Mouse (Mus musculus) adrenal gland, postnatal 10 days (tissue): Measurements from ENCODE around the gene Srms. TPM values are rescaled to one million over a fixed set of nuclear protein-coding genes. Genes with fewer than 3 reads are reported as not detected.

Source experiments
- DNase-seq: peaks from one replicate; pipeline ENCODE4 v3.0.0; 2021; ENCODE audit warnings: mixed read lengths
- long read RNA-seq, 2 experiments: library from polyadenylated mRNA; stranded (forward); transcript quantifications; one replicate each; pipeline ENCODE4 v2.0.0; 2021
- total RNA-seq, 2 experiments: library from RNA; stranded (reverse); gene quantifications; 2 replicates each; pipeline ENCODE4 v1.2.3; 2021

Srms gene
- under 1 TPM; 0.30 to 0.36 TPM for total RNA-seq
- long read RNA-seq, experiment 1: 0 reads
- long read RNA-seq, experiment 2, partial matches to known transcripts: 0 of 1 reads
- long read RNA-seq, experiment 2, other reads (novel, unspliced or antisense): 0 of 1 reads

GRCm38 (mm10) chr2:181213021-181213445 lies at the start of gene Srms:
Srms (minus strand) TSS chr2:181213185.
- DNase-seq: peak; percentile 59

GRCm38 (mm10) chr2:181253248-181253647 lies 40.3 kb upstream of the Srms start:
- DNase-seq: peak; percentile 47

GRCm38 (mm10) chr2:181251841-181252240 lies 38.9 kb upstream of the Srms start:
- DNase-seq: no peak

DNA sequence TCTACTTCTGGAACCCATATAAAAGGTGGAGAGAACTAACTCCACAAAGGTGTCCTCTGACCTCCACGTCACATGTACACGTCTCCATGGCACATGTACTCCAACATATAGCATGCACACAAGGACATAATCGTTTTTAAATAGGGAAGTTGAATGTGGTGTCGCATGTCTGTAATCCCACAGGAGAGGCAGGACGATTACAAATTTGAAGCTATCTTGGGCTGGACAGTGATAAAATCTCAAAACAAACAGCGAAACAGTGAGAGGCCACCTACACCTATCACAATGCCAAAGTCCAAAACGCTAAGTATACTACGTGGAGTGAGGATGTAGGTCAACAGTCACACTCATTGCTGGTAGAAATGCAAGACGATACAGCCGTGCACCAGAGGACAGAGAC lies 36.2 kb upstream of the Srms start:
- DNase-seq: no peak

DNA sequence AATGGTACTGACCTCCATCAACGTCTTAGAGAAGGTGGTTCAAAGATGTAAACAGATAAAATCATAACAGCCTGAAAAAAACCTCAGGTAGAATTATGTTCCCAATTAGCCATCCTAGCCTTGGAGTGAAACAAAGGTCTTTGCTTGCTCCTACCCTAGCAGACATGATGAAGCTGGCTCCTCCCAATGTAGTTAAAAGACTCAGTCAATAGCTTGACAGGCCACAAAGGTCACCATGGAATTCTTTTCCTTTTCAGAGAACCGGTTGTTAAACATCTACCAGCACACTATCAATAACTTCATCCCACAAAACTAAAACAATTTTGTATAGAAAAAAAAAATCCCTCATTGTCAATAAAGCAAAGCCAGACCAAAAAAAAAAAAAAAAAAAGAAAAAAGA lies 32.0 kb upstream of the Srms start:
- no peak for DNase-seq

DNA sequence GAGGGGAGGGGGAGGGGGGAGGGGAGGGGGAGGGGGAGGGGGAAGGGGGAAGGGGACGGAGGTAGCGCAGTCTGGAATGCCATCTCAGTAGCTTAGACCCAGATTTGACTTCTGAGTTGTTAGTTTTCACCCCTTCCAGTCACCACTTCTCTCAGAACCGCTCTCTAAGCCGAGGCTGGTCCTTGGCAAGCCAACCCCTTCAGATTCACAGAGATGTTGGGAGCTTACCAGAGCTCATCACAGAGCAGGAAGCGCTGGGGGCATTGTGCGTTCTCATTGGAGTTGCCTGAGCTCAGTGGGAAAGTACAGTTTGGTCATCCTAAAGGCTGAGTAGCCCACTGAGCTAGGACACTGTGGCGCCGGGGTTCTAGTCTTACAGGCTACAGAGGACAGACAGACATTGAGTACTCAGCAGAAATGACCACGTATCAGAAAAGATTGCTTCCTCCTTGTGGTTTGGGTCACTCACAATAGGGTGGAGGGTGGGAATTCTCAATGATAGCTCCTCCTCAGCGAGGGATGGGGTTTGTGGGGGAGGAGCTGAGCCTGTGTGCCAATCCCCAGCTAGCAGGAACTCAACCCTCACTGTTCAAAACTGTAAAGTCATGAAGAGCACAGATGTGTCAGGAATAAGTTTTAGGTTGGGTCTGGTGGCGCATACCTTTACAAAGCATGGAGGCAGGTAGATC lies 30.9 kb upstream of the Srms start:
- DNase-seq: no peak

- DNase-seq: no peak
Measured at GRCm38 (mm10) chr2:181242314-181242665, 29.3 kb upstream of the Srms start.

DNA sequence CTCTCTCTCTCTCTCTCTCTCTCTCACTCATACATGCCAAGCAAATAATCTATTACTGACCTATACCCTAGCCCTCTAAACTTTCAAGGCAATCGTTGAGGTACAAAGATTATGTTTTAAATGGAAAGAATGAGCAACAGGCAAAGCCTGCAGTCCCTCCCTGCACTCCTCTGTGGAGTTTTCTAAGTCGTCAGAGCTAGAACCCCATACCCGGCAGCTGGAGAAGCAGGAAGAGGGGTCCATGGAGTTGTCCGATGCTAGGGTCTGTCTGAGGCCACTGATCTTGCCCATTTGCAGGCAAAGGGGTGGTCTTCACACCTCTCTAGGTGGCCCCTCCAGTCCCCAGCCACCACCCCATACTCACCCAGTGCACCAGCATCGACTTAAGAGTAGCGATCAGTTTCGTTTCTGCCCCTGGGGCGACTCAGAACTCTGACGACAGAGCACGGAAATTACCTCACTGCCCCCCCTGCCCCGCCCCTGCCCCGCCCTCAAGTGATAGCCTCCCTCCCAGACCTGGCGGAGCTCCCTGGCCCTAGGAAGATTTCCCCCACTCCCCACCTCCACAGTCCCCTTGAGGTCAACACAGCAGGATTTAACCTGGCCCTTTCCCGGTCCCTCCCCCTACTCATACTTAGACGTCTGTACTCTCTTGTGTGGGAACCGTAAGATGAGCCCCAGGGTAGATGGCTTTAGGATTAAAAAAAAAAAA lies 28.8 kb upstream of the Srms start, which contains the start of gene Helz2:
Helz2 (minus strand) TSS at position 426 of the 712 bp plus-strand sequence.
- peak; percentile 74 for DNase-seq

DNA sequence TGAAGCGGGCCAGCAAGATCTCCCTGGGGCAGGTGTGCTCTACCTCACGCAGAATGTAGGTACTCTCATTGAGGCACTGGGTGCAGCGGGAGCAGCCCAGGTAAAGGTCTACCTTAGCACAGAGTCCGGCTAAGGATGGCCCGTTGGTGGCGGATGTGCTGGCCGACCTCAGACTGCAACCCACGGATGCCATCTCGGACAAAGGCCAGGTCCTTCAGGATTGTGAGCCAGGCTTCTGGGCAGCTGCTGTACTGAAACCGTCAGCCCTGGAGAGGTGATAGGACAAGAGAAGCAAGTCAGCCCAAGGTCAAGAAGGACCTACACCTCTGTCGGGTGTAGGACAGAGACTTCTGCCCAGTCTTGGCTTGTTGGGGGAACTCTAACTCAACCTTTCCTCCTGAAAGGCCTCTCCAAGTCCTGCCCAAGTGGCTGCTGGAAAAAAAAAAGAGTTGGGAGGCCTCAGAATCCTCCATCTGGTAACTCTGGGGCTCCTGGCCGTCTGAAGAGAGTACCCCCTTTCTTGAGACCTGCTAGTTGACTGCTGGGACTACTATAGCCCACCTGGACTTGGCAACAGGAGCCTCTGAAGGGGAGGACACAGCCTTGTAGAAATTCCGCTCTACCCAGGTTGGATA lies 27.9 kb upstream of the Srms start:
- DNase-seq: no peak

DNA sequence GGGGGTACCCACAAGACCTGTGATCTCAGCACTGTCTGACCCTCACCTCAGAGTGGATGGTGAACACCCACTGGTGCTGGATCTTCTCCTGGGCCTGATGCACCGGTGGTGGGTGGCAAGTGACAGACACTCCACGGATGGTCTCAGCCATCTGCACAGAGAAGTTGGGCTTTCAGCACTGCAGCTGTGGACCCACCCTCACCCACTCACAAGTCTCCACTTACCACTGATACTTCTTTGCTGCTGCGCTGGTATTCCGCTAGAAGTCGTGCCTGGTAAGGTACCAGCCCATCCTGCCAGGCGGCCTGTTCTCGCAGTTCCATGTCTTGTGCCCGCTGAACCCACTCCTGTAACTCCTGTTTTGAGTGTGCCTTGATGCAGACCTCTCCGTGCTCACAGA lies 26.3 kb upstream of the Srms start:
- no peak for DNase-seq

DNA sequence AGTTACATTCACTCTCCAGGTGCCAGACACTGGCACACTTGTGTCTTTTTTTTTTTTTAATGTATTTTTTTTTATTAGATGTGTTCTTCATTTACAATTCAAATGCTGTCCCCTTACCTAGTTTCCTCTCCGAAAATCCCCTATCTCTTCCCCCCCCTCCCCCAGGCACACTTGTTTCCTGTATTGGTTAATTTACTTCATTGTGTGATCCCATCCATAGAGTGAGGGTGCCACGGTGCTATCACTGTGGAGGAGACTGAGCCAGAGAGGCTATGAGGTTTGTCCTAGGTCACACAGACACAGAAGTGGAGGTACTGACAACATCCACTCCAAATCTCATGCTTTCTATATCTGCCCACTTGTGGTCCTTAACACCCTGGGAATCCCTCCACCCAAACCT lies 25.9 kb upstream of the Srms start:
- DNase-seq: no peak

GRCm38 (mm10) chr2:181238091-181238610 lies 25.2 kb upstream of the Srms start:
- no peak for DNase-seq

GRCm38 (mm10) chr2:181237251-181238014 lies 24.4 kb upstream of the Srms start:
- no peak for DNase-seq

- DNase-seq: no peak
Measured at GRCm38 (mm10) chr2:181235681-181236566, 22.9 kb upstream of the Srms start.

DNA sequence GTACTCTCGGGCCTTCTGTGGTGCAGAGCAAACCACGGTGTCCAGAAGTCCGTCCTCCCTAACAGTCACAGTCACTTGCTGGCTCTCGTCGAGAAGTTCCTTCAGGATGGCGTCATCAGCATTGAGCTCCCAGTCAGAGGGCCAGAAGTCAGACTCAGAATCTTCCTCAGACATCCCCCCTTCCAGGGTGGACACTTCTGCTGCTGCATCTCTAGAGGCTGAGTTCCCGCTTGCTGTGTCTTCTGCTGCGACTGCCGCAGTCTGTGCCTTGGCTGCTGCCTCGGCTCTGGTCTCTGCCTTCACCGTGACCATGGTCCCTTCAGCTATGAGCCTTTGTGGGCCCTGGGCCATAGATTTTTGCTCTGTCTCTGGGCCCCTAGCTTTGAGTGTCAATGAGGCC lies 21.7 kb upstream of the Srms start:
- DNase-seq: no peak

GRCm38 (mm10) chr2:181233443-181233842 lies 20.5 kb upstream of the Srms start:
- DNase-seq: no peak

DNA sequence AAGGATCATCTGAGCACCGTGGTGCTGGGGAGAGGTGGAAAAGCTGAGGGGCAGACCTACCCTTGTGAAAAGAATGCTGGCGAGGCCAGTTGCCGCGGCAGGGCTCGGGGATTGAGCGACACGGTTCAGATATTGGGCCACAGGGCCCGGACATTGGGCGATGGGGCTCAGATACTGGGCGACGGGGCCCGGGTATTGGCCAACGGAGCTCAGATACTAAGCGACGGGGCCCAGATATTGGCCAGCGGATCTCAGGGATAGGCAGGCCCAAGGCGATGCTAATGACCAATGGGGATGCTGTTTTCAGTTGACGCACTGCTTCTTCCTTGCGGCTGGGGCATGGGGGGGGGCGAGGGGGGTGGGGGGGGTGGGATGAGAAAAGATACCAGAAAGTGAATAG lies 18.2 kb upstream of the Srms start:
- DNase-seq: no peak

DNA sequence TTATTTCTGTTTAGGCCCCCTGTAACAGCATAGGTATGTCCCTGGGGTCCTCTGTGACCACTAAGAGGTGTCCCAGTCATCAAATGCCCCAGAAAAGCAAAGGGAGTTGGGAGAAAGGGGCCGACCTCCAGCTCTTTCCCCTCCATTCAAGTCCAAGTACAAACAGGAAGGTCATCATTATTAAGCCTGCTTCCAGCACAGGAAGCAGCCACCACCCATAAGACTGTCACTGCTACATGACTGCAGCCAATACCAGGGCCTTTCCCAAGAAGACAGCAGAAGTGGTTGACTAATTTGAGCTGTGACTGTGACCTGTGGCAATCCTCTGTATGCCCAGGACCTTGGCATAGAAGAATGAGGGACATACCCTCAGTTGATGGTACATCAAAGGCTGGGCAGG lies 15.3 kb upstream of the Srms start:
- DNase-seq: no peak

DNA sequence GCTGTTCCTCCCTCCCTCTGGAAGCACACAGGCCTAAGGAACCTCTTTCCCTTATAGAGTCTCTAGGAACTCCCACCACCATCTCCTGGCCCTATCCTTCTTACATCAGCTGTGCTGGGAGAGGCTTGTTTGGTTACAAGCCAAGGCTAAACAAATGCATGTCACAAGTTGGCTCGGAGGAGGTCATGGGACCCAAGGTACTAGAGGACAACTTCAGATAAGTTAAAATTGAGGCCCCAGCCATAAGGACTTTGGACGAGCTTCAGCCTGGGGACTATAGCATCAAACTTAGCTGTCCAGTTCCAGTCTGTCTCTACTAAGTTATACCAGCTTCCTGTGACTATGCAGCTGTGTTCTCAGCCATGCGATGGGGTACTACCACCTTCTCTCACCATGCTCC lies 14.1 kb upstream of the Srms start:
- no peak for DNase-seq

- no peak for DNase-seq
Measured at GRCm38 (mm10) chr2:181224994-181225393, 12.0 kb upstream of the Srms start.

- peak; percentile 33 for DNase-seq
Measured at GRCm38 (mm10) chr2:181220361-181220760, 7.4 kb upstream of the Srms start.
